Mouse (Mus musculus): ENCODE measurements at regions not wholly inside any gene's neighbourhood (a gene's known extent, or its start where the extent isn't known, plus 50 kb on each side); places are given as distances from the start of the nearest gene placed in this dataset.

DNA sequence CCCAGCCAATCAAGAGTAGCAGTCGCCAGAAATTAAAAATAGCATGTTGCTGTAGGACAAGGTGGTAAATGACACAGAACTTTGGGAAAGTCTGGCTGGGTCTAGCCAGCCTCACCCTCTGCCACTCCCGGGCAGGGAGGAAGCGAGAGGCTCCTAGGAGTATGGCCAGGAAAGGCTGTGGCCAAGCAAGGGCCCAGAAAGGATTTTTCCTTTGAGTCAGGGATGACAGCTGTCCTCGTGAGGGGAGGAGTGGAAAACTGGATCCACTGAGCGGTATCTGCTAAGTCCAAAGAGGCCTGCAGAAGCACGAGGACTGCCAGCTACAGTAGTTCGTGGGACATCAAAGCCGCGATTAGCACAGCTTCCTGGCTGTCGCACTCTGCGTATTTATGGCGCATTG lies 87.2 kb upstream of the Pabpc6 start:
- no peak for ATAC-seq (ENCODE audit: insufficient number of reproducible peaks, insufficient read depth, low FRiP score, low TSS enrichment)
- H3K9me3 ChIP-seq, result no peaks in the 10 kb centered on the region
- H3K4me3 ChIP-seq, result no peak overlapping the region
- H3K27ac ChIP-seq, result no peak overlapping the region
- WGBS, result 73% methylated on average over 12 of the region's 12 CpGs
- no peak overlapping the region for H3K4me2 ChIP-seq (replicated peaks)
- H3K36me3 ChIP-seq, result no peaks in the 10 kb centered on the region
- H3K27me3 ChIP-seq, result no peaks in the 10 kb centered on the region
- H3K9ac ChIP-seq, result no peak overlapping the region
- no peaks in the 10 kb centered on the region for H3K4me1 ChIP-seq

DNA sequence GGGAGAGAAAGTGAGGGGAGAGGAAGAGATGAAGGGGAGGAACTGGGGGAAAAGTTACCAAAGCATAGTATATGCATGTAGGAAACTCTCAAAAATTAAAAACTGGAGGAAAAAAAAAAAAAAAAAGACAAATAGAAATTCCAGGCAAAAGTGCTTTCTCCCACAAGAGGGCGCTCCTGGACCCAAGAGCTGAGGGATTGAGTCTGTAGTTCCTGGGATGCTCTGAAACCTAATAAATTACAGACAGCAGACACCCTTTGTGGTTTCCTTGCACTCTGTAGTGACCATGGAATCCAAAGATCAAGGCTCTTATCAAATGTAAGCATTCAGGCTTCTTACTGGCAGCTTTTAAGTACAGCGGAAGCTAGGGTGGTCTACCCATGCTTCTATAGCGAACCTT lies 86.7 kb upstream of the Pabpc6 start:
- Histone ChIP-seq H3K27me3 (no peaks in the 10 kb centered on the region), H3K4me3 (no peak overlapping the region), H3K9me3 (no peaks in the 10 kb centered on the region), H3K27ac (no peak overlapping the region), H3K36me3 (no peaks in the 10 kb centered on the region), H3K4me2 (replicated peaks) (no peak overlapping the region), H3K4me1 (no peaks in the 10 kb centered on the region), H3K9ac (no peak overlapping the region)
- WGBS, result 58% methylated on average over 3 of the region's 3 CpGs
- ATAC-seq (ENCODE audit: insufficient number of reproducible peaks, insufficient read depth, low FRiP score, low TSS enrichment), result no peak

DNA sequence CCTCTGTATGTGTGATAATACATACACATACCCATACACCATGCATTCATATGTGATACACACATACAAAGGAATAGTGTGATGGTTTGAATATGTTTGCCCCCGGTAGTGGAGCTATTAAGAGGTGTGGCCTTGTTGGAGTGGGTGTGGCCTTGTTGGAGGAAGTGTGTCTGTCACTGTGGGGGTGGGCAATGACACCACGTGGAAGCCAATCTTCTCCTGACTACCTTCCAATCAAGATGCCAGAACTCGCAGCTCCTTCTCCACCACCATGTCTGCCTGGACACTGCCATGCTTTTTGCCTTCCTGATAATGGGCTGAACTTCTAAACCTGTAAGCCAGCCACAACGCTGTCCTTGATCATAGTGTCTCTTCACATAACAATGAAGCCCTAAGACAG lies 86.1 kb upstream of the Pabpc6 start:
- Histone ChIP-seq H3K36me3 (no peaks in the 10 kb centered on the region), H3K9ac (no peak overlapping the region), H3K4me3 (no peak overlapping the region), H3K9me3 (no peaks in the 10 kb centered on the region), H3K4me2 (replicated peaks) (no peak overlapping the region), H3K27ac (no peak overlapping the region), H3K27me3 (no peaks in the 10 kb centered on the region), H3K4me1 (no peaks in the 10 kb centered on the region)
- WGBS, result 73% methylated on average over 4 of the region's 4 CpGs
- ATAC-seq (ENCODE audit: insufficient number of reproducible peaks, insufficient read depth, low FRiP score, low TSS enrichment), result no peak

DNA sequence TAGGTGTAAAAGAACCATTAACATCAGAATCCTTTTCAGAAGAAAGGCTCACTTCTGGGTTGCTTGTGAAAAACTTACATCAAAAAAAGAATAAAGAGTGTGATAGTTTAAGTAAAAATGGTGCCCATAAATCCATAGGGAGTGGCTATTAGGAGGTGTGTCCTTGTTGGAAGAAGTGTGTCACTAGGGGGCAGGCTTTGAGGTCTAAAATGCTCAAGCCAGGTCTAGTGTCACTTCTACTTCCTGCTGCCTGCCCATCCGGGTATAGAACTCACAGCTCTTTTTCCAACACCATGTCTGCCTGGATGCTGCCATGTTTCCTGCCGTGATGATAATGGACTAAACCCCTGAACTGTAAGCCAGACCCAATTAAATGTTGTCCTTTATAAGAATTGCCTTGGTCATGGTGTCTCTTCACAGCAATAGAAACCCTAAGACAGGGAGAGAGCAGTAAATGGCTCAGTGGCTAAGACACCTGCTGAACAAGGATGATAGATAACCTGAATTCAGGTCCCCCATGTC lies 85.4 kb upstream of the Pabpc6 start:
- Histone ChIP-seq H3K4me3 (no peak overlapping the region), H3K4me1 (no peaks in the 10 kb centered on the region), H3K9ac (no peak overlapping the region), H3K9me3 (no peaks in the 10 kb centered on the region), H3K27ac (no peak overlapping the region), H3K4me2 (replicated peaks) (no peak overlapping the region), H3K27me3 (no peaks in the 10 kb centered on the region), H3K36me3 (no peaks in the 10 kb centered on the region)
- no peak for ATAC-seq (ENCODE audit: insufficient number of reproducible peaks, insufficient read depth, low FRiP score, low TSS enrichment)
- 68% methylated on average over 2 of the region's 2 CpGs for WGBS

DNA sequence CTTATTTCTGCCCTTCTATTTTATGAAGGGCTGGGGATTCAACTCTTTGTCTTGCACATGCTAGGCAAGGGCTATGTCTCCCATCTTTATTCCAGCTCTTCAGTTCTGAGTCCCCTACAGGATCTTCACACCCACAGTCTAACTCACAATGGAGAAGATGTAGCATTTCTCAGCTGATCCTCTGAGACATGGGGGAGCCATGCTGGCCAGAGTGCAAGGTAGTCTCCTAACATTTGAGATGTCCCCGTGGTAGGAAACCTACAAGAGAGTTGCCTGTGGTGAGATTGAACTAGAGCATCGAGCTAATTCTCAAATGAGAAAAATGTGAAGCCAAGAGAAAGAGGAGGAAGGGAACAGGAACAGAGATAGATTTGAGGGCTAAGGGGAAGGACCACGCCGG lies 83.3 kb upstream of the Pabpc6 start:
- 90% methylated on average over 4 of the region's 4 CpGs for WGBS

DNA sequence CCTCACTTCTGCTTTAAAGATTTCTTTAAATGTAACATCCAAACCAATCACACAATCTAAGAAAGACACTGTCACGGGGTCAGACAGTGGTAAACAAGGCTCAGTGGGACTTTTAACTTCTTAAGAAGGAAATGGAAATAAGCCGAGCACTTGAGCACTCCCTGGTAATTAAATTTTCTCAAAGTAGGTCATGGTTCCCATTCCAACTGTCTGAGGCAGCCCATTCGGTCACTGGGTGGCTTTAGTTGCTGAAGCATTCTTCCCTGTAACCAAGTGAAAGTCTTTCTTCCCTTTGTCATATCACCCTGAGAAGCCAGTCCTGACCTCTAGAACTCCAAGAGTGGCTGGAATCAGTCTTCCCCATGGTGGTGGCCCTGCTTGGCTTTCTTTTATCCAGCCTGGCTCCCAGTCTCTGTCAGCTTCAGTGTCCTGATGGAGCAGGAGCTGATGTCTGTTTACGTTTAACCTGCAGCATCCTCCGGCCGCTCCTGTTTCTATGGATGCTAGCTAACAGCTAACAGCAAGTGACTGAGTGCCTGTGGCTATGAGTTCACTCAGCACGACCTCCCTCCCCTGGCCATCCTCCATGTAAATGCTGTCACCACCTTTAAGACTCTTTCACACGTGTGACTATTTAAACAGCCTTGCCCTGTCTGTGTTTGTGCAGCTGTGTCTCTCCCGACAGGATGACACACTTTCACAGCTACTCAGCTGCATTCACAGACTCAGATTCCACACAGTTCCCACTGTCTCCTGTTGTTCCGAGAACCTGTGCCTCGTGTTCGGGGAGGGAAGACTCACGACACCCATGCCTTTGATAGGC lies 82.0 kb upstream of the Pabpc6 start:
- WGBS, result 39% methylated on average over 13 of the region's 13 CpGs
- H3K27ac ChIP-seq, result no peak overlapping the region
- no peaks in the 10 kb centered on the region for H3K9me3 ChIP-seq
- H3K4me3 ChIP-seq, result no peak overlapping the region
- H3K27me3 ChIP-seq, result no peaks in the 10 kb centered on the region
- H3K4me1 ChIP-seq, result no peaks in the 10 kb centered on the region
- no peak overlapping the region for H3K9ac ChIP-seq
- no peak for ATAC-seq (ENCODE audit: insufficient number of reproducible peaks, insufficient read depth, low FRiP score, low TSS enrichment)
- H3K4me2 ChIP-seq (replicated peaks), result no peak overlapping the region
- H3K36me3 ChIP-seq, result no peaks in the 10 kb centered on the region

More for the DNA sequence above, 83.3 kb upstream of the Pabpc6 start:
- Histone ChIP-seq H3K27ac (no peak overlapping the region), H3K9me3 (no peaks in the 10 kb centered on the region), H3K4me1 (no peaks in the 10 kb centered on the region), H3K4me2 (replicated peaks) (no peak overlapping the region), H3K36me3 (no peaks in the 10 kb centered on the region), H3K9ac (no peak overlapping the region), H3K4me3 (no peak overlapping the region), H3K27me3 (no peaks in the 10 kb centered on the region)
- ATAC-seq (ENCODE audit: insufficient number of reproducible peaks, insufficient read depth, low FRiP score, low TSS enrichment), result no peak

DNA sequence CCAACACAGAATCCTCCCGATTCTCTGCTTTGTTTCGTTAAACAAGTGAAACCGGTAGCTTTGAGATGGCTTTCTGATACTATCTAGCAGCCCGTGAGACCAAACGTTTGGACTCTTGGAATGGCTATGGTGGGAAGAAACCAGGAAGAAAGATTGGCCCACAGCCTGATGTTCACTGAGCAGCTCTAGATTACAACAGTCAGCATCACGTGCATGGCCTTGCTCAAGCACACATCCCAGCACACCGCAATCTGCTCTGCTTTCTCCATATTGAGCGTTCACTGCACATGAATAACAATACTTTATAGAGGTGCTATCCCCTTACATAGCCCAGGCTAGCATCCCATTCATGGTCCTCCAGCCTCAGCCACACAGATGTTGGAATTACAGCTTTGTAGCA lies 80.5 kb upstream of the Pabpc6 start:
- Histone ChIP-seq H3K4me2 (replicated peaks) (no peak overlapping the region), H3K4me1 (no peaks in the 10 kb centered on the region), H3K9me3 (no peaks in the 10 kb centered on the region), H3K36me3 (no peaks in the 10 kb centered on the region), H3K4me3 (no peak overlapping the region), H3K9ac (no peak overlapping the region), H3K27me3 (no peaks in the 10 kb centered on the region), H3K27ac (no peak overlapping the region)
- no peak for ATAC-seq (ENCODE audit: insufficient number of reproducible peaks, insufficient read depth, low FRiP score, low TSS enrichment)
- WGBS, result 89% methylated on average over 8 of the region's 8 CpGs

DNA sequence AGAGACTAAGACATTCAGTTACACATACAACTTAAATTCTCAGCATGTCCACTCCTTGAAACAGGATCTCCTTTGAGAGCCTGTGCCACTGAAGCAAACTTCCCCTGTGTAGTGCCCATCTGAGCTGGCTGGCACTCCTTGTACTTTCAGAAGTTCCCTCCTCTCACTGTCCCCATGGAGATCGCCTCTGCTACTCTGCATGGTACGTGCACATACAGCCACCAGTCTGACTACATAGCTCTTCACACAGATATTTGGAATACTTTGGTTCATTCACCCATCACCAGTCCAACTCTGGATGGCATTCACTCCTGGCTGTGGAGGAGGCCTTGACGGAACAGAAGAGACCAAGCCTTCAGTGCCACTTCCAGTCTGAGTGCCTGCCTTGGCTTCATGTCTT lies 79.8 kb upstream of the Pabpc6 start:
- WGBS, result 93% methylated on average over 3 of the region's 3 CpGs
- H3K27ac ChIP-seq, result no peak overlapping the region
- H3K27me3 ChIP-seq, result no peaks in the 10 kb centered on the region
- H3K4me2 ChIP-seq (replicated peaks), result no peak overlapping the region
- H3K4me3 ChIP-seq, result no peak overlapping the region
- no peaks in the 10 kb centered on the region for H3K9me3 ChIP-seq
- H3K9ac ChIP-seq, result no peak overlapping the region
- H3K4me1 ChIP-seq, result no peaks in the 10 kb centered on the region
- no peaks in the 10 kb centered on the region for H3K36me3 ChIP-seq
- ATAC-seq (ENCODE audit: insufficient number of reproducible peaks, insufficient read depth, low FRiP score, low TSS enrichment), result no peak

DNA sequence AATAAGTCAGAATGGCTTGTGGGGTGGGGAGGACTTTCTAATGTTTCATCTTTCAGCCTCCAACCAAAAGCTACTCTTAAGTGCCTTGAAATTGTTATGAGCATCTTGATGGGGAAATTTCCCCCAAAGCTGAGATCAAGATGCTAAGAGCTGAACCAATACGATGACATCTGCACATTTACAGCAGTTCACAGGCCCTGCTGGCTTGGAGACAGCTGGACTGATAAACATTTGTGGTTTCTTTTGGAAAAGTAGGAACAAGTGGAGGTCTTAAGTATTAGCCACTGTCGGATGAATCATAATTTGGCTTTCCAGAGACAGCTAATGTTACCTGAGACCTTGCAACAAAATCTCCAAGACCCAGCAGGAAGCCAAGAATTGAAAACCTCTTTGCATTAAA lies 78.4 kb upstream of the Pabpc6 start:
- no peaks in the 10 kb centered on the region for H3K4me1 ChIP-seq
- no peaks in the 10 kb centered on the region for H3K9me3 ChIP-seq
- no peaks in the 10 kb centered on the region for H3K27me3 ChIP-seq
- H3K36me3 ChIP-seq, result no peaks in the 10 kb centered on the region
- no peak overlapping the region for H3K4me2 ChIP-seq (replicated peaks)
- H3K4me3 ChIP-seq, result no peak overlapping the region
- H3K27ac ChIP-seq, result no peak overlapping the region
- H3K9ac ChIP-seq, result no peak overlapping the region
- ATAC-seq (ENCODE audit: insufficient number of reproducible peaks, insufficient read depth, low FRiP score, low TSS enrichment), result no peak
- WGBS, result 77% methylated on average over 2 of the region's 2 CpGs

DNA sequence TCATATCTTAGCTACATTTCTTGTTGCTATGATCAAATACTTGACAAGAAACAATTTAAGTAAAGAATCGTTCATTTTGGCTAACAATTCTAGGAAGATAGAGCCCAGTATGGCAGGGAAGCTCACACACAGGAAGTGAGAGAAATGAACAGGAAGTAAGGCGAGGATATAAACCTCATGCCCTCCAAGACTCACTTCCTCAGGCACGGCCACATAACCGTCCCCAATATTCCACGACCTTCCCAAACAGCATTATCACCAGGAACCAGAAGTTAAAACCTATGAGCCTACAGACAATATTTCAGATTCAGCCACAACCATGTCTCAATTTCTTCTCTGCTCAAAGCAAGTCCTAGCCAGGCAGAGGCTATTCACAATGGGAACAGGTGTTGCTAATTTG lies 73.8 kb upstream of the Pabpc6 start:
- no peak overlapping the region for H3K9ac ChIP-seq
- H3K27me3 ChIP-seq, result no peaks in the 10 kb centered on the region
- no peak overlapping the region for H3K4me3 ChIP-seq
- no peak for ATAC-seq (ENCODE audit: insufficient number of reproducible peaks, insufficient read depth, low FRiP score, low TSS enrichment)
- no peaks in the 10 kb centered on the region for H3K9me3 ChIP-seq
- no peak overlapping the region for H3K4me2 ChIP-seq (replicated peaks)
- 85% methylated on average over 5 of the region's 5 CpGs for WGBS
- no peak overlapping the region for H3K27ac ChIP-seq
- H3K4me1 ChIP-seq, result no peaks in the 10 kb centered on the region
- H3K36me3 ChIP-seq, result no peaks in the 10 kb centered on the region

DNA sequence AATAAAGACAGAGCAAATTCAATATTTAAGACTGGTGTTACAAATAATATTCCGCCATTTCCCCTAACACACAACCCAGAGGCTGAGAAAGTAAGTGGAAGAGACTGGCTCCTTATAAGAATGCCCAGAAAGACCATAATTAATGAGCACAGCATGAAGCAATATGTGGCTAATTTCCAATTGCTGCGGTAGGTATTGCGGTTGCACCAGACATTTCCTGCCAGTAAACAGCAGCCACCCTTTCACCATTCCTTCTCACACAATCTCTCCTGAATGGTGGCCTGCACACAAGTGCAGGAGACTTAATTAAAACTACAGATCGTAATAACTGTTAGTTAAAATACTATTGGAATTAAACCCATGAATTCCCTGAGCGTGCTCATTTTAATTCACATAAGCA lies 71.8 kb upstream of the Pabpc6 start:
- Histone ChIP-seq H3K27me3 (no peaks in the 10 kb centered on the region), H3K27ac (no peak overlapping the region), H3K9ac (no peak overlapping the region), H3K4me1 (no peaks in the 10 kb centered on the region), H3K4me3 (no peak overlapping the region), H3K36me3 (no peaks in the 10 kb centered on the region), H3K4me2 (replicated peaks) (no peak overlapping the region), H3K9me3 (no peaks in the 10 kb centered on the region)
- no peak for ATAC-seq (ENCODE audit: insufficient number of reproducible peaks, insufficient read depth, low FRiP score, low TSS enrichment)
- 83% methylated on average over 5 of the region's 5 CpGs for WGBS

DNA sequence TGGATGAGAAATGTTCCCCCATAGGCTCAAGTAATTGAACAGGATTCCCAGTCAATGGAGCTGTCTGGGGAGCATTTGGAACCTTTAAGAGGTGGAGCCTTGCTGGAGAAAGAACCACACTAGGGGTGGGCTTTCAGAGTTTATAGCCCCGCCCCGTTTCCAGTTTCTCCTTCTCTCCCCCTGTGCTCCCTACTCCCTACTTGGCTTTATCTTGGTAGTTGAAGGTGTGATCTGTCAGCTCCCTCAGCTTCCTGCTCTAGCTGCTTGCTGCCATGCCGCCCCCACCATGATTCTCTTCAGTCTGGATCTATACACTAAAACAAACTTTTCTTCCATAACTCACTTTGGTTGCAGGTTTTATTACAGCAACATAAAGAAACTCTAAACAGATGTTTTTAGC lies 59.5 kb upstream of the Pabpc6 start:
- Histone ChIP-seq H3K9me3 (no peaks in the 10 kb centered on the region), H3K4me2 (replicated peaks) (no peak overlapping the region), H3K36me3 (no peaks in the 10 kb centered on the region), H3K27ac (no peak overlapping the region), H3K9ac (no peak overlapping the region), H3K4me1 (no peaks in the 10 kb centered on the region), H3K4me3 (no peak overlapping the region), H3K27me3 (no peaks in the 10 kb centered on the region)
- 73% methylated on average over 3 of the region's 3 CpGs for WGBS
- ATAC-seq (ENCODE audit: insufficient number of reproducible peaks, insufficient read depth, low FRiP score, low TSS enrichment), result no peak
